In the genomic region with DNA sequence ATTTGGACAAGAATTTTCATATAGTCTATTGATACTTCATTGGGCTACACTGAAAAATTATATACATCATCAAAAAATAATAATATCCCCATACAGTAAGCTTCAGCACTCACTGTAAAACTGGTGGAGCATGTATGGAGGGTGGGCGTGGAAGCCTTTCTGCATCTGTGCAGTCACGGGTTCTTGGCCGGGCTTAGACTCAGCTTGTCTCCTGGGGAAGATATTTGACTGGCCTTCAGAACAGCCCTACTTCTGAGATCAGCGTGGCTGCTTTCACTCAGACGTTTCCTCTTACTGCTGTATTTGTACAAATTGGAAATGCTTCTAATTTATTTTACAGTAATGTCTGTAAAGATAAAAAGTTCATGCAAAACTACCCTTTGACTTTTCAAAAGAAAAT, we compare ENCODE assay signal across 26 mouse cellular contexts.
"Had no signal": no experiment of that assay in that cellular context is flagged by ENCODE, and none has a peak within 500 bp of the region (broad histone marks: within the 10 kb centered on the region; RNA-seq: fewer than 3 reads in every experiment).

No protein-coding gene starts in this region.

- H3K9me3 ChIP-seq: heart, embryonic 12.5 days; hindbrain, embryonic 10.5 days; hindbrain, embryonic 12.5 days; hindbrain, embryonic 15.5 days; intestine, embryonic 15.5 days; kidney, embryonic 15.5 days; limb, embryonic 10.5 days; limb, embryonic 12.5 days; liver, embryonic 13.5 days; liver, embryonic 15.5 days had no signal

- H3K9ac ChIP-seq: heart, embryonic 12.5 days; hindbrain, embryonic 12.5 days; hindbrain, embryonic 15.5 days; intestine, embryonic 15.5 days; kidney, embryonic 15.5 days; limb, embryonic 12.5 days; liver, embryonic 13.5 days; liver, embryonic 15.5 days had no signal

- DNase-seq: gastrocnemius, adult 2 months; gastrocnemius, postnatal 10 days; gastrocnemius, postnatal 25 days; heart, adult 2 months; heart, postnatal 4 days; kidney, adult 11 months; kidney, adult 2 months; kidney, adult 9 months; kidney, postnatal 10 days; kidney, postnatal 25 days; kidney, postnatal 4 days; liver; liver, embryonic 13.5 days had no signal

- H3K4me2 ChIP-seq: heart, embryonic 12.5 days; hindbrain, embryonic 12.5 days; hindbrain, embryonic 15.5 days; intestine, embryonic 15.5 days; kidney, embryonic 15.5 days; limb, embryonic 12.5 days; liver, embryonic 11.5 days; liver, embryonic 13.5 days; liver, embryonic 15.5 days had no signal

- H3K27ac ChIP-seq: gastrocnemius, adult 2 months; heart, adult 2 months; hindbrain, embryonic 10.5 days; hindbrain, embryonic 12.5 days; hindbrain, embryonic 15.5 days; intestine, embryonic 15.5 days; kidney, embryonic 15.5 days; layer of hippocampus, adult 2 months; left cerebral cortex, adult 2 months; limb, embryonic 10.5 days; limb, embryonic 12.5 days; liver, embryonic 13.5 days; liver, embryonic 15.5 days had no signal

- H3K4me3 ChIP-seq: gastrocnemius, adult 2 months; heart, adult 2 months; heart, embryonic 12.5 days; hindbrain, embryonic 10.5 days; hindbrain, embryonic 12.5 days; hindbrain, embryonic 15.5 days; intestine, embryonic 15.5 days; kidney, embryonic 15.5 days; layer of hippocampus, adult 2 months; left cerebral cortex, adult 2 months; limb, embryonic 10.5 days; limb, embryonic 12.5 days; liver, embryonic 13.5 days; liver, embryonic 15.5 days had no signal

- H3K4me1 ChIP-seq: hindbrain, embryonic 15.5 days; intestine, embryonic 15.5 days; kidney, embryonic 15.5 days had no signal

- ATAC-seq: inflammation-experienced regulatory T-cells, adult 6 months; intestine, embryonic 15.5 days had no signal

- H3K36me3 ChIP-seq: hindbrain, embryonic 12.5 days; hindbrain, embryonic 15.5 days; intestine, embryonic 15.5 days; kidney, embryonic 15.5 days; liver, embryonic 15.5 days had no signal

- H3K27me3 ChIP-seq: heart, embryonic 12.5 days; hindbrain, embryonic 12.5 days; hindbrain, embryonic 15.5 days; intestine, embryonic 15.5 days; kidney, embryonic 15.5 days; liver, embryonic 13.5 days; liver, embryonic 15.5 days had no signal
